22 mouse cellular contexts compared by ENCODE assay signal in genomic region chr17:84656205-84656604, GRCm38 (mm10). TPM values are rescaled to one million over a fixed set of nuclear protein-coding genes. Genes with fewer than 3 reads are reported as not detected.
DNase-seq lines count a peak whose midpoint lies in the region; ATAC-seq lines count a peak whose summit lies in the region.
"Had no signal": no experiment of that assay in that cellular context is flagged by ENCODE, and none has a peak within 500 bp of the region (broad histone marks: within the 10 kb centered on the region; RNA-seq: fewer than 3 reads in every experiment).

No protein-coding gene starts in this region.

- DNase-seq in midbrain, embryonic 10.5 days (ENCODE audit: low spot score), result no peak
- DNase-seq in cerebellum, adult 9-10 months, result no peak
- DNase-seq in kidney, postnatal 4 days, result no peak
- DNase-seq: cerebellum, adult 2 months; gastrocnemius, postnatal 25 days; heart, postnatal 14 days; kidney, adult 2 months; kidney, postnatal 14 days; lung, adult 18-20 months; lung, postnatal 14 days; right cerebral cortex, adult 18-20 months had no signal

- H3K36me3 ChIP-seq in midbrain, embryonic 13.5 days, result peaks cover 4% of the 10 kb centered on the region; the same call in 1 of the 2 replicates
- no peaks in the 10 kb centered on the region; the same call in 1 of the 2 replicates for H3K36me3 ChIP-seq in midbrain, embryonic 10.5 days
- 0 out of 2 replicates have a peak, but pooled peaks cover 2% of the 10 kb centered on the region for H3K36me3 ChIP-seq in hindbrain, embryonic 12.5 days
- no peaks in the 10 kb centered on the region for H3K36me3 ChIP-seq in midbrain, embryonic 15.5 days (replicated peaks)
- no peaks in the 10 kb centered on the region for H3K36me3 ChIP-seq in heart, embryonic 11.5 days (ENCODE audit: control insufficient read depth, insufficient read depth, low read length)
- H3K36me3 ChIP-seq: heart, embryonic 12.5 days had no signal

- H3K9me3 ChIP-seq in midbrain, embryonic 13.5 days, result no peaks in the 10 kb centered on the region
- no peaks in the 10 kb centered on the region for H3K9me3 ChIP-seq in midbrain, embryonic 10.5 days (replicated peaks)
- H3K9me3 ChIP-seq in hindbrain, embryonic 12.5 days (replicated peaks), result no peaks in the 10 kb centered on the region
- no peaks in the 10 kb centered on the region for H3K9me3 ChIP-seq in midbrain, embryonic 15.5 days
- no peaks in the 10 kb centered on the region for H3K9me3 ChIP-seq in heart, embryonic 11.5 days (replicated peaks; ENCODE audit: control insufficient read depth, low read length)
- H3K9me3 ChIP-seq: heart, embryonic 12.5 days; limb, embryonic 10.5 days had no signal

- no peaks in the 10 kb centered on the region for H3K27me3 ChIP-seq in midbrain, embryonic 13.5 days
- H3K27me3 ChIP-seq in midbrain, embryonic 10.5 days (ENCODE audit: low read depth, poor library complexity, severe bottlenecking), result no peaks in the 10 kb centered on the region
- H3K27me3 ChIP-seq in hindbrain, embryonic 12.5 days, result no peaks in the 10 kb centered on the region
- no peaks in the 10 kb centered on the region for H3K27me3 ChIP-seq in midbrain, embryonic 15.5 days (replicated peaks)
- H3K27me3 ChIP-seq in heart, embryonic 11.5 days (ENCODE audit: control insufficient read depth, insufficient read depth, low read length), result no peaks in the 10 kb centered on the region
- H3K27me3 ChIP-seq: heart, embryonic 12.5 days had no signal

- H3K4me1 ChIP-seq in midbrain, embryonic 13.5 days (replicated peaks), result peaks cover 22% of the 10 kb centered on the region
- peaks cover 11% of the 10 kb centered on the region for H3K4me1 ChIP-seq in midbrain, embryonic 10.5 days
- peaks cover 32% of the 10 kb centered on the region for H3K4me1 ChIP-seq in hindbrain, embryonic 12.5 days
- peaks cover 20% of the 10 kb centered on the region for H3K4me1 ChIP-seq in midbrain, embryonic 15.5 days
- H3K4me1 ChIP-seq in heart, embryonic 11.5 days (ENCODE audit: control insufficient read depth, insufficient read depth, low read length), result no peaks in the 10 kb centered on the region

- H3K4me2 ChIP-seq in midbrain, embryonic 13.5 days (replicated peaks), result peak overlapping the region; percentile 6; the same call in 1 of the 2 replicates
- H3K4me2 ChIP-seq in hindbrain, embryonic 12.5 days (replicated peaks), result no peak overlapping the region
- no peak overlapping the region for H3K4me2 ChIP-seq in midbrain, embryonic 15.5 days
- H3K4me2 ChIP-seq in heart, embryonic 11.5 days, result no peak overlapping the region
- H3K4me2 ChIP-seq: heart, embryonic 12.5 days; liver, embryonic 11.5 days had no signal

- H3K4me3 ChIP-seq in midbrain, embryonic 13.5 days (replicated peaks), result no peak overlapping the region
- no peak overlapping the region for H3K4me3 ChIP-seq in midbrain, embryonic 10.5 days
- no peak overlapping the region for H3K4me3 ChIP-seq in hindbrain, embryonic 12.5 days
- no peak overlapping the region for H3K4me3 ChIP-seq in midbrain, embryonic 15.5 days
- H3K4me3 ChIP-seq in heart, embryonic 11.5 days (ENCODE audit: low read depth, low read length), result no peak overlapping the region
- H3K4me3 ChIP-seq: erythroblast, embryonic 14.5 days; heart, embryonic 12.5 days; limb, embryonic 10.5 days had no signal

- WGBS in midbrain, embryonic 13.5 days, result 73% methylated on average over 5 of the region's 5 CpGs
- WGBS in midbrain, embryonic 10.5 days, result 79% methylated on average over 5 of the region's 5 CpGs
- WGBS in hindbrain, embryonic 12.5 days, result 56% methylated on average over 5 of the region's 5 CpGs
- WGBS in midbrain, embryonic 15.5 days, result 62% methylated on average over 5 of the region's 5 CpGs
- WGBS in heart, embryonic 11.5 days (ENCODE audit: insufficient replicate concordance), result 72% methylated on average over 5 of the region's 5 CpGs

- peak overlapping the region; percentile 62 for H3K27ac ChIP-seq in midbrain, embryonic 13.5 days
- H3K27ac ChIP-seq in midbrain, embryonic 10.5 days (replicated peaks), result no peak overlapping the region
- peak overlapping the region; percentile 70 for H3K27ac ChIP-seq in hindbrain, embryonic 12.5 days
- H3K27ac ChIP-seq in midbrain, embryonic 15.5 days, result peak overlapping the region; percentile 65
- H3K27ac ChIP-seq in heart, embryonic 11.5 days (ENCODE audit: low read depth, low read length), result no peak overlapping the region
- H3K27ac ChIP-seq: limb, embryonic 10.5 days; stomach, postnatal 0 days had no signal

- 0 out of 2 replicates have a peak, but pooled peaks have one; percentile 32 for ATAC-seq in midbrain, embryonic 13.5 days
- no peak for ATAC-seq in hindbrain, embryonic 12.5 days (ENCODE audit: low FRiP score)
- ATAC-seq in midbrain, embryonic 15.5 days (replicated peaks), result peak; percentile 16; the same call in 1 of the 2 replicates
- no peak for ATAC-seq in heart, embryonic 11.5 days (replicated peaks; ENCODE audit: insufficient number of reproducible peaks, low FRiP score, low TSS enrichment)
- ATAC-seq: inflammation-experienced regulatory T-cells, adult 6 months had no signal

- no peak overlapping the region for H3K9ac ChIP-seq in midbrain, embryonic 13.5 days (replicated peaks)
- no peak overlapping the region for H3K9ac ChIP-seq in hindbrain, embryonic 12.5 days
- H3K9ac ChIP-seq in midbrain, embryonic 15.5 days, result no peak overlapping the region
- no peak overlapping the region for H3K9ac ChIP-seq in heart, embryonic 11.5 days (ENCODE audit: low read depth, low read length)
- H3K9ac ChIP-seq: heart, embryonic 12.5 days had no signal

RNA-seq across cellular contexts. Expression of gene Abcg8, which starts 19.9 kb away (rescaled TPM):
- polyA plus RNA-seq in midbrain, embryonic 13.5 days (2015; fragmentation: Nextera tagmentation; extraction: Ambion mirVana), result 0.11 TPM in 1 of 2 replicates, not detected in the other
- polyA plus RNA-seq in midbrain, embryonic 10.5 days (2016; fragmentation: Nextera tagmentation; extraction: Ambion mirVana), result 0.15 TPM in 1 of 2 replicates, not detected in the other
- 0.12 and 0.22 TPM in 2 replicates for polyA plus RNA-seq in hindbrain, embryonic 12.5 days (2016; fragmentation: Nextera tagmentation; extraction: Ambion mirVana)
- polyA plus RNA-seq in midbrain, embryonic 15.5 days (2015; fragmentation: Nextera tagmentation; extraction: Ambion mirVana), result 0.15 TPM in 1 of 2 replicates, not detected in the other
- polyA plus RNA-seq in heart, embryonic 11.5 days (2014; fragmentation: Nextera tagmentation; extraction: Ambion mirVana), result not detected in 2 replicates
- polyA plus RNA-seq: C2C12; cerebellum, adult 2 months; erythroblast, embryonic 14.5 days; heart, embryonic 12.5 days; inflammation-experienced regulatory T-cells, adult 6 months had no signal

RNA-seq across cellular contexts. Expression of gene Abcg5, which starts 26.6 kb away (rescaled TPM):
- 1.1 and 3.0 TPM in 2 replicates for polyA plus RNA-seq in midbrain, embryonic 13.5 days (2015; fragmentation: Nextera tagmentation; extraction: Ambion mirVana)
- polyA plus RNA-seq in midbrain, embryonic 10.5 days (2016; fragmentation: Nextera tagmentation; extraction: Ambion mirVana), result 1.6 and 3.0 TPM in 2 replicates
- polyA plus RNA-seq in hindbrain, embryonic 12.5 days (2016; fragmentation: Nextera tagmentation; extraction: Ambion mirVana), result 3.8 and 5.8 TPM in 2 replicates
- 1.9 and 2.2 TPM in 2 replicates for polyA plus RNA-seq in midbrain, embryonic 15.5 days (2015; fragmentation: Nextera tagmentation; extraction: Ambion mirVana)
- polyA plus RNA-seq in heart, embryonic 11.5 days (2014; fragmentation: Nextera tagmentation; extraction: Ambion mirVana), result 0.43 and 0.99 TPM in 2 replicates
- polyA plus RNA-seq: C2C12; erythroblast, embryonic 14.5 days had no signal

RNA-seq across cellular contexts. Expression of gene Dync2li1, which starts 29.9 kb away (rescaled TPM):
- polyA plus RNA-seq in midbrain, embryonic 13.5 days (2015; fragmentation: Nextera tagmentation; extraction: Ambion mirVana), result 33.3 and 35.9 TPM in 2 replicates
- polyA plus RNA-seq in midbrain, embryonic 10.5 days (2016; fragmentation: Nextera tagmentation; extraction: Ambion mirVana), result 30.9 and 32.7 TPM in 2 replicates
- polyA plus RNA-seq in hindbrain, embryonic 12.5 days (2016; fragmentation: Nextera tagmentation; extraction: Ambion mirVana), result 34.9 and 37.7 TPM in 2 replicates
- 33.5 and 35.4 TPM in 2 replicates for polyA plus RNA-seq in midbrain, embryonic 15.5 days (2015; fragmentation: Nextera tagmentation; extraction: Ambion mirVana)
- polyA plus RNA-seq in heart, embryonic 11.5 days (2014; fragmentation: Nextera tagmentation; extraction: Ambion mirVana), result 11.9 and 12.8 TPM in 2 replicates
- polyA plus RNA-seq: erythroblast, embryonic 14.5 days had no signal

Comparison
In these comparisons a context has a peak if more than half of its experiments do, and no peak if none do; other contexts are left out.
1. H3K27ac ChIP-seq: peak in midbrain, embryonic 13.5 days (single experiment), hindbrain, embryonic 12.5 days (single experiment) and midbrain, embryonic 15.5 days (single experiment); none in midbrain, embryonic 10.5 days (single experiment) and heart, embryonic 11.5 days (single experiment).
2. ATAC-seq: peak in midbrain, embryonic 13.5 days (single experiment) and midbrain, embryonic 15.5 days (single experiment); none in hindbrain, embryonic 12.5 days (single experiment) and heart, embryonic 11.5 days (single experiment).